Mouse (Mus musculus) cortical plate, adult 2 months (tissue): ENCODE data around the gene Pld1.

ENCODE experiments used
- CTCF ChIP-seq: fragments of 200-500 bp; IDR thresholded peaks from 2 replicates; pipeline ENCODE4 v1.5.1; 2011; ENCODE audit warnings: mild to moderate bottlenecking, control low read depth, low read length; ENCODE audit not compliant: insufficient read depth; ENCODE audit errors: extremely low read depth
- POLR2A ChIP-seq: fragments of 200-500 bp; IDR thresholded peaks from 2 replicates; pipeline ENCODE4 v1.6.1; 2011; ENCODE audit warnings: mild to moderate bottlenecking, low read length, control low read depth; ENCODE audit not compliant: insufficient read depth; ENCODE audit errors: extremely low read depth

DNA sequence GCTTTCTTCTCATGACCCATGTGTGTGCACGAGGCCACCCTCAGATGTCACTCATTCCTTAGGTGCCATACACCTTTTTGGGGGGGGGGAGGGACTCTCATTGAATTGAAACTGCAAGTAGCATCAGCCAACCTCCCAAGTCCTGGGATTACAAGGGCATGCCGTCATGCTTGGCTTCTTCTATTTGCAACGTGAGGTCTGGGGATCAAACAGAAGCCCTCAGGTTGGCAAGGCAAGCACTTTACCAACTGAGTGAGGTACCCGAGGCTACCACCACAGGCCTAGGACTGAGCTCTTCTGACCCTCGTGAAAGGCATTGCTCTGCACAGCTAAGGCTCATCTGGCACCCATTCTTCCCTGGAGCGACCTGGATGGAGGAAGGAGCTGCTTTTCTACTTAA lies 65.8 kb downstream of the Pld1 start:
- no peak for TF ChIP-seq POLR2A
- TF ChIP-seq CTCF: no peak
